ENCODE assay signal across 13 mouse cellular contexts in the genomic region with DNA sequence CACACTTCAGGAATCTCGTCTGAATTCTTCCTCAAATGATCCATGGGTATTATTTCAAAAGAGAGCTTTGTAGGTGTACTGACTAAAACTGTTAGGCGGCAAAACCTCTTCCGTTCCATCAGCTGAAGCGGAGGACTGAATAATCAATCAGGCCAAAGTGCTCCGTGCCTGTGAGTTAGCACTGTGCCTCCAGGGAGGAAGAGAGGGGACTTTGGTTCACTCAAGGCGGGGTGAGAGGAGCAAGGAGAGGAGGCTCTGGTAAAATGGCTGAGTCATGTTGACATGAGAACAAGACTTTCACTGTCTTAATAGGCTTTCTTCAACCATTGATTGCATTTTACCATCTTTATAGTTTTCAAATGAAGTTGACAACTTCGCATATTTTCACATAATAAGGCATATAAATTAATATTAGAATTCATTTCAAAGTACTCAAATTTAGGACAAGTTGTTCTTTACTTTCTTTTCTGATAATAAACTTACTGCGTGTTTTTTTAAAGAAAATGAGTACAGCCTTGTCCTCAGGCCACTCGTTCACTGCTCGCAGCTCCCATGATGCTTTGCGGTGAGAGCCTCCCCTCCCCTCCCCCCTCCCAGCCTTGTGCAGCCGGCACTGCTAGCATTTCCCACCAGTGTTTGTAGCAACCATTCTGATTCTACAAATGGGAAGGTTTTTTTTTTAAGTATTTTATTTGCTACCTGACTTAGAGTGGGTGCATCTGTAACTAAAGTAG.
DNase-seq lines count a peak whose midpoint lies in the region; ATAC-seq and TF ChIP-seq lines count a peak whose summit lies in the region.
"Had no signal": no experiment of that assay in that cellular context is flagged by ENCODE, and none has a peak within 500 bp of the region (broad histone marks: within the 10 kb centered on the region; RNA-seq: fewer than 3 reads in every experiment).

No protein-coding gene starts in this region.

- no peaks in the 10 kb centered on the region for H3K9me3 ChIP-seq in midbrain, embryonic 14.5 days (ENCODE audit: control insufficient read depth, low read length)
- H3K9me3 ChIP-seq in midbrain, embryonic 11.5 days (ENCODE audit: control insufficient read depth, low read length), result no peaks in the 10 kb centered on the region
- H3K9me3 ChIP-seq in forebrain, embryonic 10.5 days, result no peaks in the 10 kb centered on the region
- H3K9me3 ChIP-seq: midbrain, embryonic 13.5 days had no signal

- TF ChIP-seq POLR2A in liver, adult 2 months (IDR thresholded peaks at IDR 0.05; ENCODE audit: extremely low read depth, insufficient read depth, low read length), result no peak

- no peak for TF ChIP-seq CTCF in liver, adult 2 months (IDR thresholded peaks at IDR 0.05; ENCODE audit: low read depth, low read length)

- no peak overlapping the region for H3K27ac ChIP-seq in midbrain, embryonic 14.5 days (replicated peaks; ENCODE audit: low read depth, low read length)
- no peak overlapping the region for H3K27ac ChIP-seq in midbrain, embryonic 11.5 days (ENCODE audit: low read depth, low read length)
- no peak overlapping the region for H3K27ac ChIP-seq in liver, adult 2 months (replicated peaks; ENCODE audit: insufficient read depth, low read depth, low read length)
- H3K27ac ChIP-seq in forebrain, embryonic 10.5 days, result no peak overlapping the region
- H3K27ac ChIP-seq: midbrain, embryonic 13.5 days had no signal

- no peak overlapping the region for H3K9ac ChIP-seq in midbrain, embryonic 14.5 days (replicated peaks; ENCODE audit: low read length)
- no peak overlapping the region for H3K9ac ChIP-seq in midbrain, embryonic 11.5 days (ENCODE audit: low read length)
- no peak overlapping the region for H3K9ac ChIP-seq in liver, adult 2 months (ENCODE audit: low read depth, low read length)
- H3K9ac ChIP-seq: forebrain, postnatal 0 days; midbrain, embryonic 13.5 days had no signal

- no peaks in the 10 kb centered on the region for H3K27me3 ChIP-seq in midbrain, embryonic 14.5 days (ENCODE audit: control insufficient read depth, insufficient read depth, low read length)
- H3K27me3 ChIP-seq in midbrain, embryonic 11.5 days (ENCODE audit: control insufficient read depth, insufficient read depth, low read length), result no peaks in the 10 kb centered on the region
- H3K27me3 ChIP-seq in liver, adult 2 months (ENCODE audit: control insufficient read depth, insufficient read depth, low read length), result no peaks in the 10 kb centered on the region
- H3K27me3 ChIP-seq in forebrain, embryonic 10.5 days (ENCODE audit: poor library complexity, severe bottlenecking), result no peaks in the 10 kb centered on the region
- H3K27me3 ChIP-seq: midbrain, embryonic 13.5 days had no signal

- no peaks in the 10 kb centered on the region for H3K79me2 ChIP-seq in liver, adult 2 months (ENCODE audit: control insufficient read depth, insufficient read depth, low read length)

- DNase-seq in midbrain, embryonic 14.5 days, result peak; percentile 60
- no peak for DNase-seq in midbrain, embryonic 11.5 days (ENCODE audit: low spot score, missing footprints)
- DNase-seq in embryo, embryonic 10 days (ENCODE audit: low spot score), result peak; percentile 42
- peak; percentile 55 for DNase-seq in liver, adult 2 months (ENCODE audit: extremely low read depth, low read depth, low spot score)
- peak; percentile 7 for DNase-seq in yolk sac, embryonic 10.5 days (ENCODE audit: low spot score)
- DNase-seq in ovary, postnatal 10 days (ENCODE audit: low spot score), result no peak
- DNase-seq in forebrain, embryonic 10.5 days (ENCODE audit: extremely low spot score, low spot score), result no peak
- no peak for DNase-seq in frontal cortex, adult 2 months (ENCODE audit: extremely low spot score in 1 of 2, low spot score in 1 of 2)
- DNase-seq: adrenal gland, postnatal 10 days; cerebellum, adult 9-10 months; forebrain, postnatal 0 days; kidney, adult 11 months had no signal

- peaks cover 6% of the 10 kb centered on the region; the same call in 1 of the 2 replicates for H3K36me3 ChIP-seq in midbrain, embryonic 14.5 days (ENCODE audit: control insufficient read depth, insufficient read depth, low read length)
- no peaks in the 10 kb centered on the region for H3K36me3 ChIP-seq in midbrain, embryonic 11.5 days (ENCODE audit: control insufficient read depth, insufficient read depth, low read length)
- H3K36me3 ChIP-seq in liver, adult 2 months (ENCODE audit: control insufficient read depth, insufficient read depth, low read length), result no peaks in the 10 kb centered on the region
- peaks cover 5% of the 10 kb centered on the region; the same call in 1 of the 2 replicates for H3K36me3 ChIP-seq in forebrain, embryonic 10.5 days (replicated peaks)

- H3K4me3 ChIP-seq in midbrain, embryonic 14.5 days (replicated peaks; ENCODE audit: low read depth, low read length), result no peak overlapping the region
- no peak overlapping the region for H3K4me3 ChIP-seq in midbrain, embryonic 11.5 days (ENCODE audit: low read depth, low read length)
- H3K4me3 ChIP-seq in liver, adult 2 months (ENCODE audit: insufficient read depth, low read depth, low read length), result no peak overlapping the region
- H3K4me3 ChIP-seq in forebrain, embryonic 10.5 days, result no peak overlapping the region
- H3K4me3 ChIP-seq: midbrain, embryonic 13.5 days had no signal

- WGBS in midbrain, embryonic 14.5 days, result 67% methylated on average over 12 of the region's 12 CpGs
- WGBS in midbrain, embryonic 11.5 days, result 72% methylated on average over 12 of the region's 12 CpGs
- 47% methylated on average over 12 of the region's 12 CpGs for WGBS in liver, adult 2 months
- 73% methylated on average over 12 of the region's 12 CpGs for WGBS in forebrain, embryonic 10.5 days

- no peak for ATAC-seq in midbrain, embryonic 14.5 days (ENCODE audit: low FRiP score, low TSS enrichment)
- no peak for ATAC-seq in midbrain, embryonic 11.5 days (ENCODE audit: low FRiP score)
- ATAC-seq: forebrain, postnatal 0 days; midbrain, embryonic 13.5 days had no signal

- no peak overlapping the region for H3K4me2 ChIP-seq in midbrain, embryonic 14.5 days (ENCODE audit: low read length)
- no peak overlapping the region for H3K4me2 ChIP-seq in midbrain, embryonic 11.5 days
- H3K4me2 ChIP-seq: midbrain, embryonic 13.5 days had no signal

- H3K4me1 ChIP-seq in midbrain, embryonic 14.5 days (ENCODE audit: control insufficient read depth, insufficient read depth, low read length), result no peaks in the 10 kb centered on the region
- no peaks in the 10 kb centered on the region for H3K4me1 ChIP-seq in midbrain, embryonic 11.5 days (ENCODE audit: control insufficient read depth, insufficient read depth, low read length)
- no peaks in the 10 kb centered on the region for H3K4me1 ChIP-seq in liver, adult 2 months (ENCODE audit: control insufficient read depth, insufficient read depth, low read length)
- 0 out of 2 replicates have a peak, but pooled peaks cover 2% of the 10 kb centered on the region for H3K4me1 ChIP-seq in forebrain, embryonic 10.5 days

Comparison
In these comparisons a context has a peak if more than half of its experiments do, and no peak if none do; other contexts are left out.
1. DNase-seq: peak in midbrain, embryonic 14.5 days (single experiment), embryo, embryonic 10 days (single experiment), liver, adult 2 months (single experiment) and yolk sac, embryonic 10.5 days (single experiment); none in midbrain, embryonic 11.5 days (single experiment), ovary, postnatal 10 days (single experiment), forebrain, embryonic 10.5 days (single experiment) and frontal cortex, adult 2 months (0 of 2).